Mouse (Mus musculus) cerebellum, adult 9-11 months (tissue): Measurements from ENCODE around the gene Gm8897.
"Not testable (repeated sequence)": the region's sequence is repeated elsewhere in the genome, so short reads cannot be mapped to it uniquely, and the experiment has no call there.

Experiments
- DNase-seq: peaks from one replicate; pipeline ENCODE4 v3.0.0; 2022

Gene Gm8897

GRCm38 (mm10) chr5:11416118-11416517, at the start of gene Gm8897:
Gene Gm8897, plus strand, starts transcription at chr5:11416418.
- DNase-seq, result not testable (repeated sequence)

DNA sequence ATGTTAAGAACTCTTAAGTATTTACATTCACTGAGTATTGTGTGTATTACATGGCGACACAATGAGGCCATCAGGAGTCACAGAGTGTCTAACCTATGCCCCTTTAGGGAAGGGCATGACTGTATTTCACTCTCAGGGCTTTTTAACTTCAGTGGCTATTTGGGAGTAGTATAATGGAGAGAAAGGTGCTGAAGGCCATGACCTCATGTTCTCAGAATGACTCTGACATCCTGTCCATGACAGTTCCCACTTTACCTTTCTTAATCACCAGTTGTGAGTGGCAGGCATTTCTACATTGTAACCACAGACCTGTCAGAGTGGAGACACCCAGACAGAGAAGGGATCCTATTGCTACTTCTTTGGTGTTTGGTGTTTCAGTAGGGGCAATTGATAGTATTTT, 473 bp downstream of the Gm8897 start:
- not testable (repeated sequence) for DNase-seq
